Mouse (Mus musculus) granulocyte monocyte progenitor cell, adult 5-6 weeks (primary cell): ENCODE data around the gene Zfp488. TPM values are rescaled to one million over a fixed set of nuclear protein-coding genes. Genes with fewer than 3 reads are reported as not detected.

Experiments used
- ATAC-seq: replicated peaks from 2 replicates; pipeline ENCODE4 v1.8.0; 2016; ENCODE audit warnings: mild to moderate bottlenecking, moderate TSS enrichment, inconsistent platforms; ENCODE audit not compliant: poor library complexity, severe bottlenecking
- total RNA-seq, 2 experiments: library from RNA; stranded (forward) in 1 of 2; stranded (reverse) in 1 of 2; fragments of 200-712, 200-1000 nt in 1 of 2; fragments of >200 nt in 1 of 2; fragmentation: Nextera tagmentation in 1 of 2; gene quantifications; 2 replicates each; pipeline ENCODE4 v1.2.3; 2014 to 2017

The Zfp488 gene
- total RNA-seq, 2 experiments from 2014 or later: not detected

- ATAC-seq: no peak
Measured at GRCm38 (mm10) chr14:33952233-33952981, 26.2 kb downstream of the Zfp488 start.

GRCm38 (mm10) chr14:33946125-33946524, 32.4 kb downstream of the Zfp488 start:
- no peak for ATAC-seq

- ATAC-seq: no peak
Measured at GRCm38 (mm10) chr14:33942222-33942621, 36.3 kb downstream of the Zfp488 start.

- no peak for ATAC-seq
Measured at GRCm38 (mm10) chr14:33940739-33941138, 37.8 kb downstream of the Zfp488 start, which contains the start of gene Gdf2. Gdf2 (plus strand) TSS chr14:33941039.

- peak; percentile 90 for ATAC-seq
Measured at GRCm38 (mm10) chr14:33939117-33939516, 39.4 kb downstream of the Zfp488 start.

- no peak for ATAC-seq
Measured at GRCm38 (mm10) chr14:33933778-33934317, 44.7 kb downstream of the Zfp488 start.

GRCm38 (mm10) chr14:33932935-33933703, 45.4 kb downstream of the Zfp488 start:
- peak; percentile 46 for ATAC-seq

- ATAC-seq: no peak
Measured at GRCm38 (mm10) chr14:33931853-33932252, 46.7 kb downstream of the Zfp488 start.

GRCm38 (mm10) chr14:33923168-33924070, 55.1 kb downstream of the Zfp488 start, which contains the start of gene Gdf10:
Gdf10 (plus strand) TSS chr14:33923587.
- no peak; the same call in 1 of the 2 replicates for ATAC-seq

- no peak for ATAC-seq
Measured at GRCm38 (mm10) chr14:33922771-33923167, 55.8 kb downstream of the Zfp488 start.

- ATAC-seq: no peak
Measured at GRCm38 (mm10) chr14:33920727-33921559, 57.6 kb downstream of the Zfp488 start.

Other genes with a start within 250 kb of the Zfp488 start
- not detected in 2 replicates for gene Gdf10, start 55.2 kb downstream of the Zfp488 start, total RNA-seq (2014; fragmentation: Nextera tagmentation)
- not detected in 2 replicates for gene Gdf10, start 55.2 kb downstream of the Zfp488 start, total RNA-seq (2017)
- gene Gdf2, start 37.7 kb downstream of the Zfp488 start, total RNA-seq (2014; fragmentation: Nextera tagmentation): not detected in 2 replicates
- gene Gdf2, start 37.7 kb downstream of the Zfp488 start, total RNA-seq (2017): not detected in 2 replicates
- not detected in 2 replicates for gene Rbp3, start 24.8 kb downstream of the Zfp488 start, total RNA-seq (2014; fragmentation: Nextera tagmentation)
- not detected in 2 replicates for gene Rbp3, start 24.8 kb downstream of the Zfp488 start, total RNA-seq (2017)
- gene Gm30083, start 36.4 kb upstream of the Zfp488 start, total RNA-seq (2014; fragmentation: Nextera tagmentation): not detected in 2 replicates
- gene Gm30083, start 36.4 kb upstream of the Zfp488 start, total RNA-seq (2017): not detected in 2 replicates
- not detected in 2 replicates for gene Gm5460, start 38.0 kb upstream of the Zfp488 start, total RNA-seq (2014; fragmentation: Nextera tagmentation)
- not detected in 2 replicates for gene Gm5460, start 38.0 kb upstream of the Zfp488 start, total RNA-seq (2017)
- not detected in 2 replicates for gene Antxrl, start 73.9 kb upstream of the Zfp488 start, total RNA-seq (2014; fragmentation: Nextera tagmentation)
- gene Antxrl, start 73.9 kb upstream of the Zfp488 start, total RNA-seq (2017): not detected in 2 replicates
- gene Anxa8, start 107.2 kb upstream of the Zfp488 start, total RNA-seq (2014; fragmentation: Nextera tagmentation): not detected in 2 replicates
- gene Anxa8, start 107.2 kb upstream of the Zfp488 start, total RNA-seq (2017): not detected in 2 replicates
- gene A630023A22Rik, start 124.0 kb upstream of the Zfp488 start, total RNA-seq (2014; fragmentation: Nextera tagmentation): not detected in 2 replicates
- not detected in 2 replicates for gene A630023A22Rik, start 124.0 kb upstream of the Zfp488 start, total RNA-seq (2017)
- gene Npy4r, start 173.7 kb upstream of the Zfp488 start, total RNA-seq (2014; fragmentation: Nextera tagmentation): not detected in 2 replicates
- not detected in 2 replicates for gene Npy4r, start 173.7 kb upstream of the Zfp488 start, total RNA-seq (2017)
- not detected in 2 replicates for gene Gprin2, start 222.9 kb upstream of the Zfp488 start, total RNA-seq (2014; fragmentation: Nextera tagmentation)
- not detected in 2 replicates for gene Gprin2, start 222.9 kb upstream of the Zfp488 start, total RNA-seq (2017)
- gene Syt15, start 240.8 kb upstream of the Zfp488 start, total RNA-seq (2014; fragmentation: Nextera tagmentation): not detected in 2 replicates
- gene Syt15, start 240.8 kb upstream of the Zfp488 start, total RNA-seq (2017): not detected in 2 replicates